Mouse (Mus musculus) embryonic facial prominence, embryonic 11.5 days (tissue): Measurements from ENCODE around the gene Smap2. TPM values are rescaled to one million over a fixed set of nuclear protein-coding genes. Genes with fewer than 3 reads are reported as not detected.

Experiments
- ATAC-seq: fragments of 200-750 bp; cut with Nextera tagmentation; replicated peaks from 2 replicates; pipeline ENCODE4 v1.8.0; 2017; ENCODE audit warnings: low read depth; ENCODE audit not compliant: insufficient number of reproducible peaks, low FRiP score, low TSS enrichment
- DNase-seq: peaks from one replicate; pipeline ENCODE4 v3.0.0-alpha.2; 2015; ENCODE audit warnings: low spot score
- H3K27ac ChIP-seq: fragments of 300-500 bp; sonication (generic); replicated peaks from 2 replicates; pipeline ENCODE4 v1.5.1; 2014; ENCODE audit warnings: mild to moderate bottlenecking, low read depth, low read length, control low read depth
- H3K27me3 ChIP-seq: fragments of 300-500 bp; sonication (generic); 2 replicates; pipeline ENCODE4 v1.6.1; 2014; ENCODE audit warnings: mild to moderate bottlenecking, low read length, moderate library complexity, mixed read lengths; ENCODE audit not compliant: control insufficient read depth, insufficient read depth
- H3K36me3 ChIP-seq: fragments of 300-500 bp; sonication (generic); replicated peaks from 2 replicates; pipeline ENCODE4 v1.6.1; 2014; ENCODE audit warnings: low read depth, mild to moderate bottlenecking, low read length, moderate library complexity, mixed read lengths; ENCODE audit not compliant: control insufficient read depth, insufficient read depth
- H3K4me1 ChIP-seq: fragments of 300-500 bp; sonication (generic); 2 replicates; pipeline ENCODE4 v1.6.1; 2014; ENCODE audit warnings: low read length, mixed read lengths; ENCODE audit not compliant: control insufficient read depth, insufficient read depth
- H3K4me2 ChIP-seq: fragments of 300-500 bp; sonication (generic); 2 replicates; pipeline ENCODE4 v1.6.1; 2014; ENCODE audit warnings: low read depth, mild to moderate bottlenecking, control low read depth, low read length, moderate library complexity
- H3K4me3 ChIP-seq: fragments of 300-500 bp; sonication (generic); 2 replicates; pipeline ENCODE4 v1.5.1; 2014; ENCODE audit warnings: low read depth, low read length, control low read depth
- H3K9ac ChIP-seq: fragments of 300-500 bp; sonication (generic); replicated peaks from 2 replicates; pipeline ENCODE4 v1.6.1; 2014; ENCODE audit warnings: mild to moderate bottlenecking, control low read depth, low read length
- H3K9me3 ChIP-seq: fragments of 300-500 bp; sonication (generic); replicated peaks from 2 replicates; pipeline ENCODE4 v1.6.1; 2016; ENCODE audit warnings: mild to moderate bottlenecking, low read length, inconsistent platforms, mixed read lengths; ENCODE audit not compliant: control insufficient read depth
- WGBS: fragments of 180-500 bp; shearing (Covaris S2); extraction: QIAGEN DNeasy Blood & Tissue Kit; methylation state at CpG from one replicate; pipeline ENCODE4 v1.1.7; 2014; 5-methylcytosine and 5-hydroxymethylcytosine counted together
- polyA plus RNA-seq: library from polyadenylated mRNA; unstranded; fragments of >200 nt; fragmentation: Nextera tagmentation; extraction: Ambion mirVana; gene quantifications from 2 replicates; pipeline ENCODE4 v1.2.1, GENCODE M21; 2014

The Smap2 gene
- polyA plus RNA-seq, 1 experiment from 2014 or later, result 17.2 TPM

DNA sequence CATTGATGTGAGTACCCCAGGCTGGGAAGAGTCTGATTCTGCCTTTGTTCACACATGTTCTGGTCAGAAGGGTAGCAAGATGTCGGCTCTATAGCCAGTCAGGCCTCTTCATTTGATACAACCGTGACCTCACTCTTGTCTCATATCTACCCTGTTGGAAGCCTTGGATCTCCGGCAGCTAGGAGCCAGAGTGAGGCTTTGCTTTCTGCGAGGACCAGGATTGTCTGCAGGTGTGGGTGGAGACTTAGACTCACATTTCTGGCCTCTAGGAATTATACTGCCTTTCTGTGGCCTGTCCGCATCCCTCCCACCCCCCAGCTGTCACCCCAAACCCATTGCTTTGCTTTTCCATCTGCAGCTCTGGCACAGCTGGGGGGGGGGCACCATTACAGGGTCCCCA lies 25.4 kb upstream of the Smap2 start:
- no peak overlapping the region for H3K27ac ChIP-seq
- H3K27me3 ChIP-seq, result peaks cover 6% of the 10 kb centered on the region; the same call in 1 of the 2 replicates
- 0 out of 2 replicates have a peak, but pooled peaks have one; percentile 16 for ATAC-seq
- WGBS, result 56% methylated on average over 5 of the region's 5 CpGs
- H3K9me3 ChIP-seq, result no peaks in the 10 kb centered on the region
- no peak for DNase-seq
- no peak overlapping the region; the same call in 1 of the 2 replicates for H3K4me2 ChIP-seq
- H3K36me3 ChIP-seq, result no peaks in the 10 kb centered on the region
- peaks cover 11% of the 10 kb centered on the region; the same call in 1 of the 2 replicates for H3K4me1 ChIP-seq
- no peak overlapping the region for H3K4me3 ChIP-seq
- no peak overlapping the region for H3K9ac ChIP-seq

GRCm38 (mm10) chr4:121040897-121041671 lies 24.0 kb upstream of the Smap2 start:
- no peak overlapping the region for H3K4me3 ChIP-seq
- peak; percentile 82 for DNase-seq
- WGBS, result 7% methylated on average over 18 of the region's 18 CpGs
- peak overlapping the region; percentile 57 for H3K27ac ChIP-seq
- H3K36me3 ChIP-seq, result no peaks in the 10 kb centered on the region
- peak; percentile 45; the same call in 1 of the 2 replicates for ATAC-seq
- H3K27me3 ChIP-seq, result peaks cover 6% of the 10 kb centered on the region; the same call in 1 of the 2 replicates
- H3K9me3 ChIP-seq, result no peaks in the 10 kb centered on the region
- H3K4me1 ChIP-seq, result peaks cover 11% of the 10 kb centered on the region; the same call in 1 of the 2 replicates
- H3K9ac ChIP-seq, result no peak overlapping the region
- peak overlapping the region; percentile 3 for H3K4me2 ChIP-seq

- WGBS, result 65% methylated on average over 14 of the region's 14 CpGs
- no peak for DNase-seq
- Histone ChIP-seq H3K27ac (no peak overlapping the region), H3K36me3 (no peaks in the 10 kb centered on the region), H3K9me3 (no peaks in the 10 kb centered on the region), H3K4me3 (peak overlapping the region; percentile 43), H3K9ac (peak overlapping the region; percentile 62), H3K4me2 (peak overlapping the region; percentile 72), H3K27me3 (peaks cover 6% of the 10 kb centered on the region; the same call in 1 of the 2 replicates), H3K4me1 (peaks cover 11% of the 10 kb centered on the region; the same call in 1 of the 2 replicates)
- ATAC-seq, result no peak
Observed at GRCm38 (mm10) chr4:121040323-121040722, 23.3 kb upstream of the Smap2 start.

- DNase-seq, result peak; percentile 39
- Histone ChIP-seq H3K4me1 (peaks cover 11% of the 10 kb centered on the region; the same call in 1 of the 2 replicates), H3K4me2 (peak within 1 kb of the TSS; percentile 72), H3K4me3 (peak within 1 kb of the TSS; percentile 43), H3K9ac (peak within 1 kb of the TSS; percentile 62), H3K27ac (peak within 1 kb of the TSS; percentile 13; the same call in 1 of the 2 replicates), H3K9me3 (no peaks in the 10 kb centered on the region), H3K27me3 (peaks cover 6% of the 10 kb centered on the region; the same call in 1 of the 2 replicates), H3K36me3 (no peaks in the 10 kb centered on the region)
- WGBS, result 2% methylated on average over 46 of the region's 46 CpGs
- peak; percentile 21; the same call in 1 of the 2 replicates for ATAC-seq
Observed at GRCm38 (mm10) chr4:121039331-121040115, 22.5 kb upstream of the Smap2 start, which contains the start of gene Col9a2. Gene Col9a2, plus strand, starts transcription at chr4:121039385.

- no peak overlapping the region for H3K4me3 ChIP-seq
- ATAC-seq (no peak), DNase-seq (no peak)
- no peak overlapping the region for H3K4me2 ChIP-seq
- H3K36me3 ChIP-seq, result no peaks in the 10 kb centered on the region
- H3K27me3 ChIP-seq, result no peaks in the 10 kb centered on the region
- no peaks in the 10 kb centered on the region for H3K9me3 ChIP-seq
- no peak overlapping the region for H3K27ac ChIP-seq
- H3K9ac ChIP-seq, result no peak overlapping the region
- WGBS, result 61% methylated on average over 2 of the region's 2 CpGs
- H3K4me1 ChIP-seq, result no peaks in the 10 kb centered on the region
Observed at GRCm38 (mm10) chr4:121033006-121033405, 16.0 kb upstream of the Smap2 start.

DNA sequence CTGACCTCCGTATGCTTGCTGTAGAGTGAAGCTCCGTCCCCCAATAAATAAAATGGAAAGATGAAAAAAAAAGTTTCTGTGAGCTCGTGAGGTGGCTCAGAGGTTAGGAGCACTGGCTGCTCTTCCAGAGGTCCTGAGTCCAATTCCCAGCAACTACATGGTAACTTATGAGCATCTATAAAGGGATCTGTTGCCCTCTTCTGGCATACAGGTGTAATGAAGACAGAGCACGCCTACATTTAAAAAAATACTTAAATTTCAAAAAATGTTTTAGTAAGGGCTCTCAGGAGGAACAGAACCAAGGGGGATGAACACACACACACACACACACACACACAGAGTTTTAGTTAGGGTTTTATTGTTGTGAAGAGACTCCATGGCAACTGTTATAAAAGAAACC lies 14.4 kb upstream of the Smap2 start:
- DNase-seq, result no peak
- no peak overlapping the region for H3K4me3 ChIP-seq
- no peak overlapping the region for H3K9ac ChIP-seq
- no peak overlapping the region for H3K4me2 ChIP-seq
- WGBS, result 57% methylated on average over 4 of the region's 4 CpGs
- H3K4me1 ChIP-seq, result no peaks in the 10 kb centered on the region
- H3K27me3 ChIP-seq, result no peaks in the 10 kb centered on the region
- H3K36me3 ChIP-seq, result no peaks in the 10 kb centered on the region
- no peak overlapping the region for H3K27ac ChIP-seq
- no peaks in the 10 kb centered on the region for H3K9me3 ChIP-seq
- no peak for ATAC-seq

- WGBS, result 68% methylated on average over 3 of the region's 3 CpGs
- Histone ChIP-seq H3K27ac (no peak overlapping the region), H3K4me3 (no peak overlapping the region), H3K4me1 (no peaks in the 10 kb centered on the region), H3K9me3 (no peaks in the 10 kb centered on the region), H3K4me2 (no peak overlapping the region), H3K36me3 (no peaks in the 10 kb centered on the region), H3K27me3 (no peaks in the 10 kb centered on the region), H3K9ac (no peak overlapping the region)
- no peak for DNase-seq
- no peak for ATAC-seq
Observed at GRCm38 (mm10) chr4:121029632-121030031, 12.6 kb upstream of the Smap2 start.
